Mouse (Mus musculus): ENCODE results near the gene Spn.

GRCm38 (mm10) chr7:127176937-127177336 is 39.3 kb upstream of the Spn start:
- TF ChIP-seq CTCF (IDR thresholded peaks at IDR 0.05): no peak
- no peak for TF ChIP-seq POLR2A (IDR thresholded peaks at IDR 0.05; ENCODE audit: insufficient read depth, low read depth, low read length)

All from heart, adult 2 months (tissue).